Mouse (Mus musculus) hindlimb bud, embryonic 11.5 days (tissue): ENCODE data around the gene Atpif1.
"Not testable (repeated sequence)": the region's sequence is repeated elsewhere in the genome, so short reads cannot be mapped to it uniquely, and the experiment has no call there.

Experiments
- DNase-seq: peaks from one replicate; pipeline ENCODE4 v3.0.0-alpha.2; 2012; ENCODE audit warnings: low read depth, low spot score; ENCODE audit errors: extremely low spot score

Atpif1 gene

GRCm38 (mm10) chr4:132492178-132493060 lies 41.0 kb downstream of the Atpif1 start:
- DNase-seq = no peak

- no peak for DNase-seq
Measured at GRCm38 (mm10) chr4:132491748-132492147, 41.7 kb downstream of the Atpif1 start.

DNA sequence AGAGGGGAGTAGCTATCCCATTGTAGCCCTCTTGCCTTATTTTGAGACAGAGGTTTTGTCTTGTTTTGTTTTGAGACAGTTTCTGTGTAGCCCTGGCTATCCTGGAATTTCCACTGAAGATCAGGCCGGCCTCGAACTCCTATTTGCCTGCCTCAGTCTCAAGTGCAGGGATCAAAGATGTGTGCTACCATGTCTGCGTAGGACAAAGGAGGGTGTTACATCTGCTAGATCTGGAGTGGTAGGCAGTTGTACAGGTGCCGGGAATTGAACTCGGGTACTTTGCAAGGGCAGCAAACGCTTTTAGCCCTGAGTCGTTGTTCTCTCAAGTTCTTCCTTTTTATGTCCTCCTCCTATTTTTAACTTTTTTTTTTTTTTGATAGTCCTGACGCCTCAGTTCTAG lies 42.4 kb downstream of the Atpif1 start:
- no peak for DNase-seq

DNA sequence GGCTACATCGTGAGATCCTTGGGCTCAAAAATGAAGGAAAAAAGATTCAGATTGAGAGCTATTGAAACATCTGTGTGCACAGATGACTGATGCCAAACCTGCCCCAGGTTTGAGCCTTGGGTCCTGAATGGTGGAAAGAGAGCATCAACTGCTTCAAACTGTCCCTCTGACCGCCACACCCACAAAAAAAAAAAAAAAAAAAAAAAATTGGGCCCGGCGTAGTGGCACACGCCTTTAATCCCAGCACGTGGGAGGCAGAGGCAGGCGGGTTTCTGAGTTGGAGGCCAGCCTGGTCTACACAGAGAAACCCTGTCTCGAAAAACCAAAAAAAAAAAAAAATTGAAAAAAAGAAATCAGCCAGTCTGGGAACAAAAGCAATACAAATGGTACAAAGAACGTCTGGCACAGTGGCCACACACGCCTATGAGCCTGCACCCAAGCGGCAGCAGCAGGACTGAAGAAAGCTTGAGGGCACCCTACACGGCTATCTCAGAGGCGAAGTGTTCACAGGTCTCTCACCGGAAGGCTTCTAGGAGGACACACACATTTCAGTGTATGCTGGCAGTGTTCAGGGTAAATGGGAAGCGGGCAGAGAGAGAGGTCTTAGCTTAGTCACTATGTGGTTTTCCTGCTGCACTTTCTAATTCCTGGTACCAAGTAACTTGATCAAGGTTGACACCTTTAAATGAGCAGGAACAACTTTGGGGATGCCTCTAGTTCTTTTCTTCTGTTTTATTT lies 43.0 kb downstream of the Atpif1 start:
- no peak for DNase-seq

- DNase-seq = no peak
Measured at GRCm38 (mm10) chr4:132488976-132489375, 44.5 kb downstream of the Atpif1 start.

DNA sequence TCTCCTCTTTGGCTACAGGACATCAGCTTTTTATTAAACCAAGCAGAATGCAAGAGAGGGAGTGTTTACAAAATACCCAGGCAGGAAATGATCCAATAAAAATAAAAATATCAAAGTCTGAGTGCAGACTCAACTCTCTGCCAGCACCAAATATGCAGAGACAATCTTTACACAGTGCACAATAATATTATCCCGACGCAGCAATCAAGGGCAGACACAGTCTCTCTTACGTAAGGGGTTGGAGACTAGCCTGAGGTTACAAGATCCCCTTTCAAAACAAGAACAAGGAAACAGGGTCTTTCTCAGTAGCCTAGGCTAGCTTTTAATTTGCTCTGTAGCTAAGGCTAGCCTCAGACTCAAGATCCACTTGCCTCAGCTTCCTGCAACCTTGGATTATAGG lies 44.9 kb downstream of the Atpif1 start:
- no peak for DNase-seq

GRCm38 (mm10) chr4:132484820-132485219 lies 48.6 kb downstream of the Atpif1 start:
- DNase-seq = no peak

GRCm38 (mm10) chr4:132484231-132484630 lies 49.2 kb downstream of the Atpif1 start:
- DNase-seq = no peak

DNA sequence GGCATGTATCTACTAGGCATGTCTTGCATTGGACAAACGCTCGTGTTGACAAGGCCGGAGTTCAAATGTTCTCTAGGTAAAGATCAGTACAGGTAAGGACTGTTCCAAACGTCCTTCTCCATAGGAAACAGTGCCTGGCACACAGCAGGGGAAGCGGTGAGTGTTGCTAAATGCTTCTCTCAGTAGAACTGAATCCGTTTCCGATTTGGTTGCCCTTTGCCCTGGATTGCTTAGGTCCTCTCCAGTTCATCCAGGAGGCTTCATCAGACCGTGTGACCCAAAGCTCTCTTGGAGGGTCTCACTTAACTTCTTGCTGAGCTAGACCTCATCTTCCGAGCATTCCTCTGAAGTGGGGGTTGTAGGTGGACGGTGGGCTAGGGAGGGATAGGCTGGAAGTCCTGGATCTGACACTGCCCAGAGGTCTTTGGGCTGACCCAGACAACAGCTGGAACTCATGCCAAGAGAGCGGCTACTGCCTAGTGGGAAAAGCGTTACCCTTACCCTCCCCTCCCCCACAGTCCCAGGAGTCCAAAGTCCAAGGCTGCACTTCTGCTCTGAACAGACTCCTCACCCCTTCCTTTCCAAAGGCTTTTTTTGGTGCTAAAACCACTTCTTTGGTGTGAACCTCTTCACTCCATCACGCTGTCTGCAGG lies 50.4 kb downstream of the Atpif1 start:
- DNase-seq = no peak

DNA sequence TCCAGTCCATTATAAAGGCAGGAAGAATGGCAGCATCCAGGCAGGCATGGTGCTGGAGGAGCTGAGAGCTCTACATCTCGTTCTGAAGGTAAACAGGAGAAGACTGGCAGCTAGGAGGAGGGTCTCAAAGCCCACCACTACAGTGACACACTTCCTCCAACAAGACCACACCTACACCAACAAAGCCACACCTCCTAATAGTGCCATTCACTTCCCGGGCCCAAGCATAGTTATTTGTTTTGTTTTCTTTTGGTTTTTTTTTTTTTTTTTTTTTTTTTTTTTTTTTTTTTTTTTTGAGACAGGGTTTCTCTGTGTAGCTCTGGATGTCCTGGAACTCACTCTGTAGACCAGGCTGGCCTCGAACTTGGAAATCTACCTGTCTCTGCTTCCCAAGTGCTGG lies 51.4 kb downstream of the Atpif1 start:
- DNase-seq = not testable (repeated sequence)
